Mouse (Mus musculus): ENCODE data around the gene Emp1. TPM values are rescaled to one million over a fixed set of nuclear protein-coding genes. Genes with fewer than 3 reads are reported as not detected.

Emp1 gene
- polyA plus RNA-seq, 1 experiment from 2014 or later = 0.74 TPM

DNA sequence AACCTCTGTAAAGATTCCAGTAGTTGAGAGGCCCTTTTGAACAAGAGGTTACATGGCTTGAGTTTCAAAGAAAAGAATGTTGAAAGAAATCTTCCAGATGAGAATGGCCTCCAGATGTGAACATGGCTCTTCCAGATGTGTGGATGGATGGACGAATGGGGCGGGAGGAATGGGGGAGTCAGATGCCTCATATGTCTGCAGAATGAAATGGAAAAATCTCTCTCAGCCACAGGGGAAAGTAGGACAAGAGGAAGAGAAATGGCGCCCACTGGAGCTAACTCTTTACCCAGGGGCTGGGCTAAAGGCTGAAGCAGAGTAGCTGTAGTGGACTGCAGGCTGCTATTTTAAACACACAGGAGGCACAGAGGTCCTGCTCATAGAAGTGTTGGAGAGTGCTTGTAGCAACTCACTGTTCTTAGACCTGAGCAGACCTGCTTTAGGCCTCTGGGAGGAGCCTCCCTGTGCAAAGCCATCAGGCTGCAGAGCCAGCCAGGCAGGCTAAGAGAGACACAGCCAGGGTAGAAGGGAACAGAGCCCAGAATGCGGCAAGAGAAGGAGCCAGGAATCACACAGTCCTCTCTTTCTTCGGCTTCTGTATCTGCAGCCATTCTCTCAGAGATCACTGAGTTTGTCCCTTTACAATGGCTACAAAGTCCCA, 28.2 kb upstream of the Emp1 start:
- no peak overlapping the region for H3K4me3 ChIP-seq
- no peaks in the 10 kb centered on the region for H3K27me3 ChIP-seq (replicated peaks)
- 69% methylated on average over 5 of the region's 5 CpGs for WGBS (ENCODE audit: insufficient replicate concordance)
- no peak overlapping the region for H3K9ac ChIP-seq
- H3K9me3 ChIP-seq (replicated peaks) = no peaks in the 10 kb centered on the region
- no peak for ATAC-seq
- H3K4me2 ChIP-seq = no peak overlapping the region
- H3K4me1 ChIP-seq = peaks cover 4% of the 10 kb centered on the region; the same call in 1 of the 2 replicates
- no peaks in the 10 kb centered on the region for H3K36me3 ChIP-seq
- H3K27ac ChIP-seq = no peak overlapping the region

DNA sequence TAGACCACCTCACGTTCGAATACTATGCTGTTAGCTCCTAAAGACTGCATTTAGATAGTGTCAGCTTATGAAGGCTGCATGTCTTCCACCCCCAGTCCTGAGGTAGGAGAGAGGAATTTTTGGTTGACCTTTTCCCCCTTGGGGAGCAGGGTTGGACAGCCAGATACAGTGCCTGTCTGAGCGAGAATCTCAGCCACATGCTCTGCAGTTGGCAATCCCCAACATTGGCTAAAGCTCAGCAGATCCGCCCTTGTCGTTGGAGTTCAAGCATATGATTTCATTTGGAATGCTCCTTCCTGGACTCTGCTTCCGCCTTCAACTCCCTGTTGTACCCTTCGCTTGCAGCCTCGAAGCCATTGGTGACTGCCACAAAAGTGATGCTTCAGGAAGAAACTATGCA, 26.0 kb upstream of the Emp1 start:
- Histone ChIP-seq H3K9ac (no peak overlapping the region), H3K36me3 (no peaks in the 10 kb centered on the region), H3K4me3 (no peak overlapping the region), H3K4me1 (peaks cover 9% of the 10 kb centered on the region; the same call in 1 of the 2 replicates), H3K27me3 (replicated peaks) (no peaks in the 10 kb centered on the region), H3K9me3 (replicated peaks) (no peaks in the 10 kb centered on the region), H3K27ac (no peak overlapping the region), H3K4me2 (no peak overlapping the region)
- ATAC-seq = no peak
- WGBS (ENCODE audit: insufficient replicate concordance) = 71% methylated on average over 8 of the region's 8 CpGs

DNA sequence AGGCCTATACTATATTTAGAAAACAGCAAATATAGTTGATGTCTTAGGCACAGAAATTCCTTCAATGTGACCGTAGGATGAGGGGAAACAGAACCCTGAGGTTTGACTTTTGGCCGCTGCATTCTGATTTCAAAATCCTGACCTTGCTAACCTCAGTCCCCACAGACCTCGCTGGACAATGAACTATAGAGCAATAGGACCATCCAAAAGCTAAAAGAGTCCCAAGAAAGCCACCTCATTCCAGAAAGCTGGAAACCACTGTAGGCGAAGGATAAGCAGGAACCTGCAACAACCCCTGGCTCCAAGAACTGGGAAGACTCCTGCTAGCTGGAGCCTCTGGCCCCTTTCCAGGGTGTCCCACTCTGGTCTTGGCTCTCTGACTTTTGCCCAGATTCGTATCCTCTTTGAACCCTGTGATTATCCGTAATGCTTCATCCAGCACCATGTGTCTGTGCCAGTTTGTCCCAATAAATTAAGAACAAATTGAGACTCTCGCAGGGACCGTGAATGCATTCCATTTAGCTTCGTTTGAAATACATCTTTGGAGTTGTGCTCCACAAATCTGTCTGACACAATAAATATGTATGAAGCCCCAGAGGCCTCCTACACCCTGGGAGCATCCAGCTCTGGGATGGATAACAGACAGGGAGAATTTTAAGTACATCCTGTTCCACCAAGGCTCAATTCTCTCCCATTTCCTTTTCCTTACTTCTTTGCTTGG, 21.8 kb upstream of the Emp1 start:
- H3K4me1 ChIP-seq = peaks cover 5% of the 10 kb centered on the region; the same call in 1 of the 2 replicates
- no peak for ATAC-seq
- H3K4me3 ChIP-seq = no peak overlapping the region
- H3K9me3 ChIP-seq (replicated peaks) = no peaks in the 10 kb centered on the region
- H3K9ac ChIP-seq = no peak overlapping the region
- H3K27ac ChIP-seq = peak overlapping the region; percentile 53; the same call in 1 of the 2 replicates
- no peak overlapping the region for H3K4me2 ChIP-seq
- H3K27me3 ChIP-seq (replicated peaks) = no peaks in the 10 kb centered on the region
- WGBS (ENCODE audit: insufficient replicate concordance) = 48% methylated on average over 9 of the region's 9 CpGs
- no peaks in the 10 kb centered on the region for H3K36me3 ChIP-seq

DNA sequence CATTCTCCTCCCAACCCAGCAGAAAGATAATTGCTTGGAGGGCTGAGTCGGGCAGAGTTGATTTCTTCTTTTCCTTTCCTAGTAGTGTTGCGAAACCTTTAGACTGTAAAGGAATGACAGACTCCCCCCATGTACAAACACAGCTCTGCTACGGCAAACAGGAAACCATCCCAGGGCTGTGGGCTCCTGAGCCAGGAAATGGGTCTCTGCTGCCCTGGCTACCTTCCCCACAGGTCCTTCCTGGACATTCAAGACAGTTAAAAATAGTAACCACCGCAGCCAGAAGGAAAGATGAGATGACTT, 21.3 kb upstream of the Emp1 start:
- Histone ChIP-seq H3K4me3 (no peak overlapping the region), H3K27ac (no peak overlapping the region), H3K4me1 (peaks cover 5% of the 10 kb centered on the region; the same call in 1 of the 2 replicates), H3K36me3 (no peaks in the 10 kb centered on the region), H3K9ac (no peak overlapping the region), H3K27me3 (replicated peaks) (no peaks in the 10 kb centered on the region), H3K9me3 (replicated peaks) (no peaks in the 10 kb centered on the region), H3K4me2 (no peak overlapping the region)
- ATAC-seq = peak; percentile 55
- WGBS (ENCODE audit: insufficient replicate concordance) = 15% methylated on average over 4 of the region's 4 CpGs

DNA sequence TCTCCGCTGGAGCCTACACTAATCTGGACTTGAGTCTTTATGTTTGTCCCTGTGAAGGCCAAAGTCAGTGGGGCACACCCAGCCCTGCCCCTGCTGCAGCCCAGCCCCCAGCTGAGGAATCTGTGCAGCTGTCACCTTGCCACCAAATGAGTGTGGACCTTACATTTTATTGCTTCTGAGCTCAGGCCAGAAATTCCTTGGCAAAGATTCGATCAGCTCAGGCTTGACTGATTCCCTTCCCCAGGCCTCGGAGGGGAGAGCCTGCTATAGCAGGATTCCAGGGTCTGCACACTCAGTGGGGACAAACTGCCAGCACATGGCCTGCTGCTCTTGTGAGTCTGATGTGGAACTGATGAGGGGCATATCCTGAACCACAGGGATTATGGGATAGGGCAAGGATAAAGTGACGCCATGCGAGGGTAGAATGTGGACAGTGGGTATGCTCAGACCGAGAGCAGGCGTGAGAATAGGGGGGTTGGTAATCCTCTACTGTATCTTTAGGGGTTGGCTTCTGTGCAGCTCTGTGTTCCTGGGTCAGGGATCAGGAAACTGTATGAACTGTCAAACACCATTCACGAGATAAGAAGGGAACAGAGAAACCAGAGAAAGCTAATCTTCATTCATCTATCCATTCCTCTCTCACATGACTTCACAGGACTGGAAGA, 10.6 kb upstream of the Emp1 start:
- WGBS (ENCODE audit: insufficient replicate concordance) = 65% methylated on average over 8 of the region's 8 CpGs
- H3K9me3 ChIP-seq (replicated peaks) = no peaks in the 10 kb centered on the region
- no peak overlapping the region for H3K9ac ChIP-seq
- H3K27me3 ChIP-seq (replicated peaks) = no peaks in the 10 kb centered on the region
- H3K4me1 ChIP-seq = peaks cover 3% of the 10 kb centered on the region; the same call in 1 of the 2 replicates
- H3K27ac ChIP-seq = no peak overlapping the region
- no peaks in the 10 kb centered on the region for H3K36me3 ChIP-seq
- no peak for ATAC-seq
- no peak overlapping the region for H3K4me2 ChIP-seq
- no peak overlapping the region for H3K4me3 ChIP-seq

DNA sequence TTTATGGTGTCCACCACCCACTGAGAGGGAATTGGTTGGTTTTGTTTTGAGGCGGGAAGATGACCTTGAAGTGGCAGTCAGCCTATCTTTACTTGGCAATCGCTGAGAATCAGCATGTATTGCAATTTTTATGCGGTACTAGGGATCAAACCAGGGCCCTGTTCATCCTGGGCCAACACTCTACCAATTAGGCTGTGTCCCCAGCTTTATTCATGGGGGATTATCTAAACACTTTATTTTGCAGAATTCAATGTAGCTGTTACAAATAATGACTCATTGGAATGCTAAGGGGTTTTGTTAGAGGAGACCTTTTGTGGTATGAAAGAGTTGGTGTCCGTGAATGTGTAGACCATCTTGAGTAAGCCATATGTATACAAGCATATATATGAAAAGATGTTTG, 9.8 kb upstream of the Emp1 start:
- Histone ChIP-seq H3K4me3 (no peak overlapping the region), H3K36me3 (no peaks in the 10 kb centered on the region), H3K27ac (no peak overlapping the region), H3K4me2 (no peak overlapping the region), H3K9ac (no peak overlapping the region), H3K27me3 (replicated peaks) (no peaks in the 10 kb centered on the region), H3K4me1 (peaks cover 3% of the 10 kb centered on the region; the same call in 1 of the 2 replicates), H3K9me3 (replicated peaks) (no peaks in the 10 kb centered on the region)
- no peak for ATAC-seq
- 64% methylated on average over 4 of the region's 4 CpGs for WGBS (ENCODE audit: insufficient replicate concordance)

DNA sequence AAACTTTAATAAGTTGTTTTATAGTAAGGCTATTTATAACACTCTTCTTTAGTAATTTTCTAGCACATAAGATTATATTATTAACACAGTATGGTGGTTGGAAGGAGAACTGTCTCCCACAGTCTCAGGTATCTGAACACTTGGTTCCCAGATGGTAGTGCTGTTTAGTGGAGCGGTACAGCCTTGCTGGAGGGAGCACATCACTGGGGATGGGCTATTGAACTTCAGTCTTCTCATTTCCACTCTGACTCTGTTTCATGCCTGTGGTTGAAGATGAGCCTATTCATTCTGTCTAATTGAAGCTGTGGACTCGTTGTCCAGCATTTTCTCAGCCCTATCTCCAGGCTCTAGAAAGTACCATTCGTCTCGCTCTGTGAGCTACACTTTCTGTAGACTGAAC, 7.4 kb upstream of the Emp1 start:
- no peak overlapping the region for H3K27ac ChIP-seq
- no peaks in the 10 kb centered on the region for H3K9me3 ChIP-seq (replicated peaks)
- WGBS (ENCODE audit: insufficient replicate concordance) = 77% methylated on average over 4 of the region's 4 CpGs
- ATAC-seq = no peak
- peaks cover 3% of the 10 kb centered on the region; the same call in 1 of the 2 replicates for H3K4me1 ChIP-seq
- H3K9ac ChIP-seq = no peak overlapping the region
- no peak overlapping the region for H3K4me2 ChIP-seq
- H3K36me3 ChIP-seq = no peaks in the 10 kb centered on the region
- no peaks in the 10 kb centered on the region for H3K27me3 ChIP-seq (replicated peaks)
- H3K4me3 ChIP-seq = no peak overlapping the region

DNA sequence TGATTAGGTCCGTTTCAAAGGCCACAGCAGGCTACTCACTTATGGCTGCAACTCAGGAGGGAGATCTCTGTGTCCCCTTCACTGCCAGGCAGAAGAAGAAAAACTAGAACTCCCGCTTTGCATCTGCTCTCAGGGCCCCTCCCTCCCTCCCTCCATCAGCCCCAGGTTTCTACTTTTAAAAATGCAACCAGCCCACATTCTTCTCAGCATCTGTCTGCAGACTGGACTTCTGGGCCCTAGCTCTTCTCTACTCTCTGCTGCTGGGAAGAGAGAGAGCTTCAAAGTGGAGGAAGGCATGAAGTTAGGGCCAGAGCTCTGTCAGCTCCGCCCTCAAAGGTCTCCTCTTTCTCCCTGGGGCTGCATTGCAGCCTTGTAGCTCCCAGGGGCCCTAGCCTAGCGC, 2.0 kb upstream of the Emp1 start:
- no peak overlapping the region for H3K4me2 ChIP-seq
- no peaks in the 10 kb centered on the region for H3K9me3 ChIP-seq (replicated peaks)
- no peaks in the 10 kb centered on the region for H3K36me3 ChIP-seq
- 33% methylated on average over 4 of the region's 4 CpGs for WGBS (ENCODE audit: insufficient replicate concordance)
- ATAC-seq = no peak
- no peak overlapping the region for H3K9ac ChIP-seq
- no peaks in the 10 kb centered on the region for H3K4me1 ChIP-seq
- H3K27me3 ChIP-seq (replicated peaks) = peaks cover 6% of the 10 kb centered on the region
- no peak overlapping the region for H3K4me3 ChIP-seq
- H3K27ac ChIP-seq = no peak overlapping the region

DNA sequence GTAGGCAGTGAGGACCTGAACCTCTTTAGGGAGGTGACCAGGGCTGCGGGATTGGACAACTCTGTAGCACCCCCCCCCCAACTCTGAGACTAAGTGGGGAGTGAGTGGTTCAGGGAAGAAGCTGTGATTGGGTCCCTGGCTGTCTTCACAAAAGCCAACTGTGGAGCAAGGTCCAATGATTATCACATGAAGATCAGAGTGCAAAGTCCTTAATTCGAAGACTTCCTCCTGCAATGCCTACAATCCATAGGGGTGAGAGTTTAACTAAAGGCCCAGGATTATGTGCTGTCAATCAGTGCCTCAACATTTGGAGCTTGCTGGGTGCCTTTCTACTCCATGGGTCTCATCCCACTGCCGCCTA, 267 bp upstream of the Emp1 start:
- Histone ChIP-seq H3K27ac (no peak overlapping the region), H3K4me3 (no peak overlapping the region), H3K27me3 (replicated peaks) (peaks cover 6% of the 10 kb centered on the region), H3K4me2 (no peak overlapping the region), H3K4me1 (no peaks in the 10 kb centered on the region), H3K9me3 (replicated peaks) (no peaks in the 10 kb centered on the region), H3K9ac (no peak overlapping the region), H3K36me3 (no peaks in the 10 kb centered on the region)
- 58% methylated on average over 3 of the region's 3 CpGs for WGBS (ENCODE audit: insufficient replicate concordance)
- ATAC-seq = no peak

DNA sequence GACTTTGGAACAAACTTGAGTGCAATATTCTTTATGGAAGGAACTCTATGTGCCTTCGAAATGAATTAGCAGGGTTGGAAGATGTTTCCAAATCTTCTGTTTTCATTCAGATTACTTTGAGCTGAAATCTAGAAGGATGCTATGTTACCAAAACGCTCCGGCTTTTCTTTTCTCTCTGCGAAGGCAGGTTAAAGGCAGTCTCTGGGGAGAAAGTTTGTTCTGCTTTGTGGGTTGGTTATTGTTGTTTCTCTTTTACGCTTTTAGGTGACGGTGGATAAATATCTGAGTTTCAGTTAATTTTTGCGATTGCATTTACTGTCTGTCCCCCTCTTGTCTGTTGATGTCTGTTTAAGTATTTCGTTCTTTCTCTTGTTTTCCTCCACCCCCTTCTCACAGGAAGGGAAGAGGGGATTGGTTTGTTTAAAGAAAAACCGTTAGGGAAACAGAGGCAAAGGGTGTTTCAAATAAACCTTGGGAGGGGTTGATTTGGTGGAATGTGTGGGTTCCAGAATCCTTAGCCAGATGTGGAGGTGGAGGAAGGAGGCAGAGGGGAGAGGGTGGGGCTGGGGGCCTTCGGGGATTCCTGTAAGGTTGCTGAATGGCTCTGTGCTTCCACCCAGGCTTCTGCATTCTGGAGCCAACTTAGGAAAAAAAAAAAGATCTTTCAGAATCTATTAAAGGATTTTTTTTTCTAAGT, 1.1 kb downstream of the Emp1 start:
- H3K4me2 ChIP-seq = no peak overlapping the region
- H3K4me3 ChIP-seq = no peak overlapping the region
- no peaks in the 10 kb centered on the region for H3K9me3 ChIP-seq (replicated peaks)
- no peaks in the 10 kb centered on the region for H3K36me3 ChIP-seq
- ATAC-seq = no peak
- WGBS (ENCODE audit: insufficient replicate concordance) = 57% methylated on average over 10 of the region's 10 CpGs
- H3K4me1 ChIP-seq = no peaks in the 10 kb centered on the region
- H3K9ac ChIP-seq = no peak overlapping the region
- H3K27ac ChIP-seq = no peak overlapping the region
- H3K27me3 ChIP-seq (replicated peaks) = peaks cover 6% of the 10 kb centered on the region

DNA sequence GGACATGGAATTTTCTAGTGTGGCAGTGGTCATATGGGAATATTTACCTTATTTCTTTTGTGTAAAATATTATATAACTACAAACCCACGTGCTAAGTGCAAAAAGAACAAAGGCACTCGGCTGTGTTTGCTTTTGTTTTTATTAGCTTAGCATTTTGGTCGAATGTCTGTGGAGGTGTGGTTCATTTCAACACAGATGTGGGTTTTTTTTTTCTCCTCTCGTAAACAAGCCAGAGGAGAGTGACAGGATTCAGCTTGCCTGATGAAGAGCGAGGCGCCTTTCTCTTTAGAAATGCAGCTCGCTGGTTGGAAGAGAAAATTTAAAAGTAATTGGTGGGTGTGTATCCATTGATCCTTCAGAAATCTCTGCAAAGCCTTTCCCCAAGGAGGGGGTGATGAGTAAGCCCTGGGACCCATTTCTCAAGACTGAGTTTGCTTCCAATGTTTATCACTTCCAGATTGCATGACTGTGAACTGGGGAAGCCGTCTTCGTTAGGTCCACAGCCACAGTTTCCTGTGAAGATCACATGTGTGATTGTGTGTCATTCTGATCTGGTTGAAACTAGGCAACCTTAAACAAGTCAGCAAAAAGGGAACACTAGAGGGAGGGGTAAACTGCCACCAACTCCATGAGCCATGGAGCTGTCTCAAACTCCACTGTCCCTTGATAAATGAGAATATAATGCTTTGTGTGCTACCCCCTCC, 1.8 kb downstream of the Emp1 start:
- no peak overlapping the region for H3K4me2 ChIP-seq
- H3K4me3 ChIP-seq = no peak overlapping the region
- H3K27me3 ChIP-seq (replicated peaks) = peaks cover 6% of the 10 kb centered on the region
- H3K4me1 ChIP-seq = no peaks in the 10 kb centered on the region
- H3K9ac ChIP-seq = no peak overlapping the region
- WGBS (ENCODE audit: insufficient replicate concordance) = 21% methylated on average over 9 of the region's 9 CpGs
- H3K36me3 ChIP-seq = no peaks in the 10 kb centered on the region
- ATAC-seq = no peak
- H3K9me3 ChIP-seq (replicated peaks) = no peaks in the 10 kb centered on the region
- H3K27ac ChIP-seq = no peak overlapping the region
